Mouse (Mus musculus) adrenal gland, postnatal 10 days (tissue): ENCODE measurements at regions not wholly inside any gene's neighbourhood (a gene's known extent, or its start where the extent isn't known, plus 50 kb on each side); places are given as distances from the start of the nearest gene placed in this dataset.

ENCODE experiments used
- DNase-seq: peaks from one replicate; pipeline ENCODE4 v3.0.0; 2021; ENCODE audit warnings: mixed read lengths

DNA sequence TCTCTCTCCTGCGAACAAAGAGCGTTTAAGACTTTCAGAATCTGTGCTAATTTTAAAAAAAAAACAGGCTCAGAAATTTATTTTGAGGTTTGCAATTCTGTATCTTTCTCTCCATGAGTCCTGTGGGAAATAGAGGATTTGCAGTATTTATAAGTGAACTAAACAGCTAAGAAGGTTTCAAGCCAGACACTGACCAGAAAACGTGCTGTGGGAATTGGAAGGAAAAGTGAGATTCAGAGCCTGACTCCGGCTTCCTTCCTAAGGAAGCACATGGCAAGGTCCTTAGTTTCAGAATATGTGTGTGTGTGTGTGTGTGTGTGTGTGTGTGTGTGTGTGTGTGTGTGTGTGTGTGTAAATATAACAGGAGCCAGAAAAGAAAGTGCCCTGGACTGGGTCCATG lies 629.2 kb downstream of the Triml1 start:
- peak; percentile 1 for DNase-seq
